Mouse (Mus musculus): ENCODE data around the gene Lrrc31. TPM values are rescaled to one million over a fixed set of nuclear protein-coding genes. Genes with fewer than 3 reads are reported as not detected.

The Lrrc31 gene
- total RNA-seq, 2 experiments from 2014 or later = not detected

GRCm38 (mm10) chr3:30690976-30691375 is 8.7 kb downstream of the Lrrc31 start:
- DNase-seq = no peak

- no peak for DNase-seq
Observed at GRCm38 (mm10) chr3:30687216-30687615, 12.4 kb downstream of the Lrrc31 start.

- no peak for DNase-seq
Observed at GRCm38 (mm10) chr3:30683190-30683589, 16.5 kb downstream of the Lrrc31 start.

- DNase-seq = no peak
Observed at GRCm38 (mm10) chr3:30658486-30658885, 41.2 kb downstream of the Lrrc31 start.

- DNase-seq = no peak
Observed at GRCm38 (mm10) chr3:30655937-30656336, 43.7 kb downstream of the Lrrc31 start.

GRCm38 (mm10) chr3:30650062-30650841 is 49.4 kb downstream of the Lrrc31 start:
- peak; percentile 7 to 12 for DNase-seq

GRCm38 (mm10) chr3:30648466-30648865 is 51.2 kb downstream of the Lrrc31 start:
- no peak for DNase-seq

- DNase-seq = peak; percentile 42 to 55
Observed at GRCm38 (mm10) chr3:30647440-30648090, 52.1 kb downstream of the Lrrc31 start, which contains the start of gene Lrrc34. TSS of gene Lrrc34 (minus strand) at chr3:30647869.

GRCm38 (mm10) chr3:30646761-30647160 is 52.9 kb downstream of the Lrrc31 start:
- DNase-seq = no peak

- DNase-seq = no peak
Observed at GRCm38 (mm10) chr3:30644207-30644606, 55.4 kb downstream of the Lrrc31 start, which contains the start of gene Lrriq4. TSS of gene Lrriq4 (plus strand) at chr3:30644507.

GRCm38 (mm10) chr3:30635629-30636028 is 64.0 kb downstream of the Lrrc31 start:
- no peak for DNase-seq

GRCm38 (mm10) chr3:30633681-30634080 is 66.0 kb downstream of the Lrrc31 start:
- DNase-seq = no peak

Other genes starting within 250 kb of the Lrrc31 start
- gene Mecom, start 151.8 kb downstream of the Lrrc31 start, total RNA-seq (2021) = 1 to 10 TPM; 6.4 TPM
- not detected for gene Actrt3, start 99.9 kb downstream of the Lrrc31 start, total RNA-seq (2021)
- gene Mynn, start 97.8 kb downstream of the Lrrc31 start, total RNA-seq (2021) = 10 to 100 TPM; 19.0 to 24.1 TPM
- gene Lrriq4, start 55.3 kb downstream of the Lrrc31 start, total RNA-seq (2021) = not detected
- gene Lrrc34, start 52.0 kb downstream of the Lrrc31 start, total RNA-seq (2021) = under 1 TPM in 1 of 2 experiments, not detected in 1; 0.13 TPM
- gene Samd7, start 46.5 kb upstream of the Lrrc31 start, total RNA-seq (2021) = not detected
- 100 to 1,000 TPM in 1 of 2 experiments, 10 to 100 TPM in 1; 97.2 to 105 TPM for gene Sec62, start 93.0 kb upstream of the Lrrc31 start, total RNA-seq (2021)
- gene Gpr160, start 156.1 kb upstream of the Lrrc31 start, total RNA-seq (2021) = 1 to 10 TPM; 1.2 to 2.4 TPM

Data from adrenal gland, postnatal 36 days (tissue).